Mouse (Mus musculus): ENCODE results near the gene Pard3.
A peak's percentile ranks its signal among the peaks of the same experiment; 100 is the strongest.

Gene Pard3

DNA sequence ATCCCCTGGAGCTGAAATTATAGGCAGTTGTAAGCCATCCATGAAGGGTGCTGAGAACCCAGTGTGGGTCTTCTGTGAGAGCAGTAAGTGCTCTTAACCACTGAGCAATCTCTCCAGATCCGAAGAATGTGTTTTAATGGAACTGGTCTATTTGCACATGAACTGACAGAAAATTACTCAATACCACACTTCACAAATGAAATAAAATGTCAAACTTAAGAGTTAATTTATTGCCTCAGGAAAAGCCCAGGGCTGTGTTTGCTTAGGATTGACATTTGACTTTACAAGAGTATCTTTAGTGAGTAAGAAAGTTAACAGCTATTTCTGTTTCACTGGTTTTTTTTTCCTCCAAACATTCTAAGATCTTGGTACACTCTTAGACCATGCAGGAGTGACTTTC, 23.7 kb downstream of the Pard3 start:
- DNase-seq (ENCODE audit: low spot score): no peak

DNA sequence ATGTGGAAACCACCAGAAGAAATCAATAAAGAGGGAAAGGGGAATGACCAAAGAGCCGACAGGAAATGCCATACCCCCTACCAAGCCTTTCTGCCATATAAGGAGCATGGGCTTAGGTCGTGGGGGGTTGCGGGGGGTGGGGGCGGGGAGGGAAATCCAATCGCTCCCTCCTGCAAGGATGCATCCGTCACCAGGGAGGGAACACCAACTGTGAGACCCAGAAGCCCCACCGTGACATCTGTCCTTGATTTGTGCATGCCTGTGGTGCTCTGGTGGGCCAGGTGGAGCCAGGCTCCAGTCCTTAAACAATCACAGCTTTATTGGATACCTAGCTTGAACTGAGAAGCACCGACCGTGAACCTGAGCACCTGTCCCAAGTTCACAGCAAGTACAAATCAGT, 24.7 kb downstream of the Pard3 start:
- no peak for DNase-seq (ENCODE audit: low spot score)

DNA sequence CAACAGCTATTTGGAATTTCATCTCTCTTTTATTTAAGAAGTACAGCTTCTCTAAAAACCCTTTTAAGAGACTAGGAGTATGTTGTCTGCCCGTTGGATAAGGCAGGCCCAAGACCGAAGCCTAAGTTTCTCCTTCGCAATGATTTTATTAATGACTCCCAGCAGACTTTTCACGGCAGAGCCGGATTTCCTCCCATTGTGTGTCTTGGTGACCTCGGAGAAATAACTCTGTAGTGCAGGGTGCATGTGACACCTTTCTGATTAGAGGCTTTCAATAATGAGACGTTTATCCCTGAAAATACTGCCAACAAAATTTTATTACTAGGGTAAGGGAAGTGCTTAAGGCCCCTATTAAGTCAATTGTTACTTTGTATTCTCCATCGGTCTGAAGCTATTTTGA, 25.3 kb downstream of the Pard3 start:
- DNase-seq (ENCODE audit: low spot score): no peak

DNA sequence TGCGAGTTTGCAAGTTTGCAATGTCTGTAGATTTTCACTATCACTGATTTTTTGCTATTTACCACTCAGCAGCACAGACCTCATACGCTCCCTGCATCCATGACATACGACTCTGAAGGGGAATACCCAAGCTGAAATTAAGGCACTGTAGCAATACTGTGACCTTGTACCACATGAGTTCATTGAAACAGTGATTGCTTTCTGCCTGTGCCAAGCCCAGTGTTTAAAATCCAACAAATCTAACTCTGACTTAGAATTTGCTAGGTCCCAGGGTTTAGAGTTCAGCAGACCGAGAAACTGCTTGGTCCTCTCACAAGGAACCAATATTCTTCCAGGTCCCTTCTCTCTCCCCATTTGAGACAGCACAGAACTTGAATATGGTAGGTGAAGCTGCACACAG, 26.7 kb downstream of the Pard3 start:
- DNase-seq (ENCODE audit: low spot score): no peak

DNA sequence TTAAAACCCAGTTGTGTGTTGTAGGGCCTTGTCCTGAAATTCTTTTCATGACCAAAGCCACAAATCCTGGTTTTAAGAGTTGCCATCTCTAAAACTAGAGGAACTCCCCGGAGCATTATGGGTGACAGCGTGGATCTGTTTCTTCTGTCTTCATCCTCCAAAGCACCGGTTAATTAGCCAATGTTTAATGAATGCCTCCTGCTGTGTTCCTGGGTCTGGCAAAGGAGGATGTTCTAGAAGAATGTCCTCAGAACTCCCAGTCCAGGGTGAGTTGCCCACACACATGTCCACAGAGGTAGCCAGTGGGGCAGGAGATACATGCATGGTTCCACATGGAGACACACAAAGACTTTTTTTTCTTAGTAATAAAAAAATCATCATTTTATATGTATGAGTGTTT, 28.2 kb downstream of the Pard3 start:
- no peak for DNase-seq (ENCODE audit: low spot score)

DNA sequence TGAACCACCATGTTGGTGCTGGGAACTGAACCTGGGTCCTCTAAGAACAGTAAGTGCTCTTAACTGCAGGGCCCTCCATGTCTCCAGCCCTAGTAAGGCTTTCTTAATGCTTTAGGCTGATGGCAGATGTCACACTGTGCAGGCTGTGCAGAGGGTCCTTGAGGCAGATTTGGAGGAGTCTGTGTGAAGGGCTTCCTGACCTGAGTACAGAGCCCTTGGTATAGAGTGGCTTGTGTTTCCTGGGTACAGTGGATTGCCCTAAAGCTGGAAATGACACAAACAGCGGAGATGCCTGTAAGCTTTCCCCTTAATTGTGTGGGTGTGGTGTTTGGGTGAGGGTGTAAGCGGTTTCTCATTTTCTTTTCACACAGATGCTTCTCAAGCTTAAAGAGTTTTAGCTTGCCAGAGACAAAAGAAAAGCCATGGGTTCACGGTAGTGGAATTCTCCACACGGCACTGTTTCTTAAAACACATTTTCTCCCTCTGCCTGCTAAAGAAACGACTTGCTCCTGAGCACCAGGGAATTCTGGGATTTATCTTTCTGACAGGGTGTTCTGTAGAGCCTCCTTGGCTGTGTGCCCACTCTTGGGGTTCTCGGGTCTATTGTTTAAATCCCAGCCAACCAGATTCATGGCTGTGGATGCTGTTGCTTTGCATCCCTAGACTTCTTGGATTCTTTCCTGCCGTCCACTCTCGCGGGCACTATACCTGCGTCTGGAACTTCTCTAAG, 28.9 kb downstream of the Pard3 start:
- peak; percentile 63 for DNase-seq (ENCODE audit: low spot score)

DNA sequence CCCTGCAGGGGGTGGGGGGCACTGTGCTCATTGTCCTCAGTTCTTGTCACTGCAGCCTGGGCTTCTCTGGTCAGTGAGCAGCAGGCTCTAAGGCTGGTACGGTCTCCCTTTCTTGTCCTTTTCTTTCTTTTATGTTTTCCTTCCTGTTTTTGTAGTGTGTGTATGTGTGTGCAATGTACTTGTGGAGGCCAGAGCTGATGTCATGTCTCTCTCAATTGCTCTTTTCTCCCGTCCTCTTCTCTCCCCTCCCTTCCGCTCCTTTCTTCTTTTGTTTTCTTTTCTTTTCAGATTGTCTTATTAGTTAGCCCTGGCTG, 29.4 kb downstream of the Pard3 start:
- DNase-seq (ENCODE audit: low spot score): no peak

DNA sequence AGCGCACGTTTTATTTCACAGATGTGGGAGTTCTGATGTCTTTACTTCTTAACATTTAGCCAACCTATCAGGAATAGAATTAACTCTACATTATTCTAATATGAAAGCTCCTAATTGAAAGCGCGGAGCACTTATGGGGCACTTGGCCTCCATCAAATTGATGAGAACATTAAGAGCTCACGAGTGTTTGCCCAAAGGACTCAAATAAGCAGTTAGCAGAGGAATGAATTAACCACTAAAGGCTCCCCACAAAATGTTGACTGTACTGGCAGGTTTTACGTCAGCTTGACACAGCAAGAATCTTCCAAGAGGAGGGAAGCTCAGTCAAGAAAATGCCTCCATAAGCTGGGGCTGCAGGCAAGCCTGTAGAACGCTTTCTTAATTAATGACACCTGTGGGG, 32.1 kb downstream of the Pard3 start:
- no peak for DNase-seq (ENCODE audit: low spot score)

DNA sequence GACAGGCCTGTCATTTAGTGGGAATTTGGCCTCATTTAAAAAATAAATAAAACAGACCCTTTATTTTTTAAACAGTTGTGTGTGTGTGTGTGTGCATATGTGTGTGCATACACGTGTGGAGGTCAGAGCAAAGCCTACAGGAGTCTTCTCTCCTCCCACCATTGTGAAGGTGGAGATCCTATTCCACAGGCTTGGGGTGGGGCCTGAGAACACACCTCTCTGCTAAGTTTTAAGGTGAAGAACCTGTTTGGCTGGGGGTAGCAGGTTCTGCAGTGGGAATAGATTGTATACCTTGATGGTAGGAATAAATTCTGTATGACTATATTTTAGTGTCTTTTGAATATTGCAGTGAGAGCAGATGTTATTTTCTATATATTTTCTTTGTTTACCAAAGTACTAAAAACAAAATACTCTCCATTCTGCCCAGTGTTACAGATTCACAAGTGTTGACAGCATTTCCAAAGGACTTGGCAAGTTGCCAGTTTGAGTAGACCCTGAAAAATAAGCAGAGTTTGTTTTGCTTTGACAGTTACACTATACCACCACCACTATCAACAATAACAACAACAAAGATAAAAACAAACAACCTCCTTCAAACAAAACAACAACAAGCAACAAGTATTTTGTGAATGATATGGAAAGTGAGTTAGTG, 35.9 kb downstream of the Pard3 start:
- DNase-seq (ENCODE audit: low spot score): no peak

DNA sequence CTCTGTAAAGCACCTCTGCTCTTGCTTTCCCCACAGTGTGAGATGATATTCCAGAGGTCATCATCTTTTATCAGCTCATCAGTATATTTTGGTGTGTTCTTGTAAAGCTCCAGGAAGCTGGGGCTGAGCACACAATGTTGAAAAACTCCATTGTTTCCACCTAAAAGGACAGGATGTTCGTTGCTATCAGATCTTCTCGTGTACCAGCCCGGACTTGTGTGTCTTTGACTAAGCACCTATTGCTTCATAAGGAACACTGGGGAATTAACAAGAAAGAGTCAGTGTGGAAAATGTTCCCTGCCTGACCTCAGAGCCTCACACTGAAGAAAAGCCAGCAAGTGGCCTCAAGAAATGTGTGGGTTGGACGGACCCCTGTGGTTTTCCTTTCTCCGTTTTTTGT, 39.6 kb downstream of the Pard3 start:
- no peak for DNase-seq (ENCODE audit: low spot score)

DNA sequence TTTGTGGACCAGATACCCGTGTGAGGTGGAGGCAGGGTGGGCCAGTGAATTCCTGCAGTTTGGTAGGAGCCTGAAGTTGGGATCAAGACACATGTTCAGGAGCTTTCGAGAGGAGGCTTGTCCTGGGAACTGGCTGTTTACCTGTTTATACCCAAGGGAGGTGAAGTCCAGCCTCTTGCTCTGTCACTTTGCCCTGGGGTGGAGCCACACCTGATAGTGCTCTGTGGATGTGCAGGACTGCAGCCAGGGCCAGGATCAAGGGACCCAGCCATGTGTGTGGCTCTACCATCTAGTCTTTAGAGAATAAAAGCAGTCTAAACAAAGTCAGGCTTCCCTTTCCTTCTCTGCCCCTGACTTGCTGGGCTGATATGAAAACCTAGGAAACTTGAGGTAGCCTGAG, 40.9 kb downstream of the Pard3 start:
- no peak for DNase-seq (ENCODE audit: low spot score)

DNA sequence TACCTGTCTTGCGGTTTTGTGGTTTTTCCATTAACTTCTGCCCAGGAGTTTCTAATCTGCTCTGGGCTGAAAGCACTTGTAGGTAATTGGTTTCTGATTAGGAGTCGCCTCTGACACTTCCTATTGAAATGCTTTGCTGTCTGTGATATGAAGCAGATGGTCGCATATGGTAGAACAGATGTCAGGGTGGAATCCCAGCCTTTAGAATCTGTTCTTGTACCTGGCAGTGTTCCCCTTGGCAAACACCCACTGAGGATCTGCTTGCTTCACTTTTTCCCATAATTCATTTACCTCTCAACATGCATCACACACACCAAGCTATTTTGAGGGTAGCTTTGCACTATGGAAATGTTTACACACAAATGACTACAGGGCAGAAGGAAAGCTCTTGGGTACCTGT, 44.2 kb downstream of the Pard3 start:
- DNase-seq (ENCODE audit: low spot score): no peak

DNA sequence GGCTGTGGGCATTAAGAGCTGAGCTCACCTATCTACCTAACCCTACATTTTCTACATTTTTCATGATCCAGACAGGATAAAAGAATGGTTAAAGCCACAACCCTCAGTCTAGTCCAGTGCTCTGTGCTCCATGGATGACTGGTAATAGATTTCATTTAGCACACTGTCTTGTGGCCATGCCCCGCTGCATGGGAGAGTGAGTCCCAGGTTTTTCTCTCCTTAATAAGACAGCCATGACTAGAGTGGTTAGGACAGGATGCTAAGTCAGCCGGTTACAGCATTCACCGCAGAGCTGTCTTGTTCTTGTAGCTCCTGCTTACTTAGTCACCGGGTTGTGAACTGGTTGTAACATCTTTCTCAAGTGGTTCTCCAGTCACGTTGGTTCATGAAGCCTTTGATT, 49.5 kb downstream of the Pard3 start:
- no peak for DNase-seq (ENCODE audit: low spot score)

DNA sequence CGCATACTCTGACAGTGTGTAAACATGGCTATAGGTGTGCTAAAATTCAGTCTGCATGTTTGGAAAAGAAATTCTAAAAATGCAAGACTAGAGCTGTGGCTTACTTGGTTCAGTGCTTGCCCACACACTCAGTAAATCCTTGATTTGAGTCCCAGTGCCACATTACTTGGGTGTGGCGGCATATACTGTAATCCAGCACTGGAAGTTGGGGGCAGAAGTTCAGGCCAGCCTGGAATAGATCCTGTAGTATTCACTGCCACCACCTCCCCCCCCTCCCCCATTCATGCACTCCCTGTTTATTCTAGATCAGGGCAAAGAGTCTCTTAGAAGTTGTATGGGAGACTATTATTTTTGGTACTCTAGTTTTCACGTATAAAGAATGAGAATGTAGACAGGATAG, 52.1 kb downstream of the Pard3 start:
- no peak for DNase-seq (ENCODE audit: low spot score)

DNA sequence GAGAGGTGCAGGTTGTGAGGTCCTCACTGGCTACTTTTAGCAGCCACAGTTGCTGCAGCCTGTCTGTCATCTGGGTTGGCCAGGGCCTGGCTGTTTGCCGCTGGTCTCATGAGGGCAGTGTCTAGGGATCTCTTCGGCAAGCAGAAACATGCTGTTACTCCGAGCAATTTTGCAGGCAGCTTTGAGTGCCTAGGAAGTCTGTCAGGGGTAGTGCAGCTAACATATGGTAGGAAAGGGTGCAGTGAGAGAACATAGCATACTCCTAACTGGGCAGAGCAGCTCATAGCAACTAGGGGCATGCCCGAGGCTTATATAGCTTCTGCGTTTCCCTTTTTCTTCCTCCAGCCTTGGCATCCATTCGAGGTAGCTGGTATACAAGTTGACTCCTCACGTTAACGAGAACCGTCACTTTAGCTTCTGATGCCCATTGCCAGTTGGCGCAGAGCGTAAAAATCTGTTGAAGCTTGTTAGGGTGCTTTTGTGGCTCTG, 54.7 kb downstream of the Pard3 start:
- no peak for DNase-seq (ENCODE audit: low spot score)

DNA sequence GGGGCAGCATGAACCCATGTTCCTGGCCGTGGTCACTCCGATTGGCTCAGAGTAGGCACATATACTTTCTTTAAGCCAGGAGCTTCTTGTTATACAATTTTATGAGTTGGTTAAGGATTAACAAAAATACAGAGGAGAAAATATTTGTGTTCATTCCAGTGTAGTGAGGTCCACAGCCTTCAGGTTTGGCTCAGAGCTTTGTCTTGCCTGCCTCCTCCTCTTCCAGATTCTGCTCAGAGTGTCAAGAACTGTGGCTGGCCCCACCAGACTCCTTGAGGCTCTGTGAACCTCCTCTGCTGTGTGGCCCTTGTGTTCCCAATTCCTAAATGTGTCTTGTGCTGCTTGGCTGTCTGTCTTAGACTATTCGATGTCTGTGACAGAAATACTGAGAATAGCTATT, 59.7 kb downstream of the Pard3 start:
- no peak for DNase-seq (ENCODE audit: low spot score)

DNA sequence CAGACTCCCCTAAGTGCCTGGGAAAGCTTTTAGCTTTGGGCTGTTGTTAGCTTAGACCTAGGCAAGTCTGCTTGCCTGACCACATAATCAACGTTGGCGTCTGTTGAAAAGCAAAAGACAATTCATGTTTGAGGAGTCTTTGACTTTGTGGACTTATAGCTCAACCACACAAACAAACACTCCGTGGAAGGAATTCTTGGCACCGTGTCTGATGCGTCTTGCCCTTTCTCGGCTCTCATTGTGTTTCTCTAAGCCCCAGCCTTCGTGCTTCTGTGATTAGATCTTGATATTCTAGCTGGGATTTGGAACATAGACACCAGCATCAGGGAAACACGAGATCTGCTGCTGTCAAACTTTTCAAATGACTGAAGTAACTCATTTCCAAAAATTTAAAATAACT, 61.1 kb downstream of the Pard3 start:
- DNase-seq (ENCODE audit: low spot score): no peak

DNA sequence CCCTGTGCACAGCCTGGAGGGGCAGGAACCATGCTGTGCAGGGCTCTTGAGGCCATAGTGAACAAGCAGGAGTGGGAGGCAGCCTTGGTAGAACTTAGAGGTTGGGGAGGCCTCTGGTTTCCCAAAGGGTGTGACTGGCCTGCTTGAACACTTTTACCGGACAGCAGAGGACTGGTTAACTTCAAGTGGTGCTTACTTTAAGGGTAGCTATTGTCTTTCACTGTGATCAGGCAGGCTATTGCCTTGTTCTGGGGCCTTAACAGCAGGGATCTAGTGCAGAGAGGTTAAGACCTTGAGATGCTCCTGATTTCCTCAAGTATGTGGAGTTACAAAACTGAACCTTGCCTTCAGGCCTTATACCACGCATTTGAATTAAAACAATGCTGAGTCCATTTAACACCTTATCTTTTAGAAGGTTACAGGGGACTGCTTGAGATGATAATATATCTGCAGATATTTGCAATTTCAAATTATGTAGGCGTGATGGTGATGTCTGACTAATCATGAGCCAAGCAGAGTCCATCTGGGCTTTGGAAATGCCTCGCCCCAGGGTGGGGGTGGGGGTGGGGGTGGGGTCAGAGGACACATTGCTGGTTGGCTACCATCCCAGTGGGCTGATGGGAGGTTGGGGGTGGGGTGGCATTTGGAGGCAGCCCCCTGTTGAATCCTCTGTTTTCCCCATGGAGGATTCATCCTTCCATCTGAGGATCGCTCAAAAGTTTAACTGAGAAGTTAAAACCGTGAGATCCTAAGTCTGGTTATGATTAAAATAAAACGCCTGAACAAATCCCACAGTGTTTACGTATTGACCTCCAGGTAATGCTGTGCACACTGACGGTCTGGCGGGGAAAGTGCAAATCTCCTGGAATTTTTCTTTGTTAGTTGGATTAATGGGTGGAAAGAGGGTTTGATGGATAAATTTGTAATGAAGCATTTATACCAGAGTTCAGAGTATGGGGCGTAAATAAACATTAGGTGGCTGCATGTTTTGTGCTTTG, 62.3 kb downstream of the Pard3 start:
- no peak for DNase-seq (ENCODE audit: low spot score)

DNA sequence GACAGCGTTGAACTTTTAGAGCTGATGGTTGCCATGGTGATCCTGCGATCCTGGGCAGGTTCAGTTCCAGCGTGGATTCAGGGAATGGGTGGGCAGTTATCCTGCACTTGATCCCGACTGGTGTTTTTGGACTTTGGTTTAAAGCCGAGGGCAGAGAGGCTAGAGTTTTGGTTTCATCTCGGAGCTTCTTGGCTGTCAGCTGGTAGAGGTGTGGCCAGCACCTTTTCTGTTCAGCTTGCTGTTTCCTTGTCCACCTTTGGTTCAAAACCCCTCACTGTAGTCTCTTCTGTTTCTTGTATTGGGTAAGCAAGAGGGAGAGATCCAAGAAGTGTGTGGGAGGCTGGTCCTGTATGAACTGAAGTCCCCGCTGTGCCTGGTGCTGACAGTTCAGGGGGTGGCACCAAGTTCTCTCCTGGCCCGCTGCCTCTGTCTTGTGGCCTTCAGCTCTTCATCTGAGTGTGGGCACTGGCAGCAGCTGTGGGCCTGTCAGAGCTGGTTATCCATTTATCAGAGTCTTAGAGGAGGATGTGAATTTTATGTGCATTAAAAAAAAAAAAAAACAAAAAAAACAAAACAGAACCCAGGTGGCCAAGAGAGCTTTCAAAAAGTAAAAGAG, 65.2 kb downstream of the Pard3 start:
- DNase-seq (ENCODE audit: low spot score): no peak

DNA sequence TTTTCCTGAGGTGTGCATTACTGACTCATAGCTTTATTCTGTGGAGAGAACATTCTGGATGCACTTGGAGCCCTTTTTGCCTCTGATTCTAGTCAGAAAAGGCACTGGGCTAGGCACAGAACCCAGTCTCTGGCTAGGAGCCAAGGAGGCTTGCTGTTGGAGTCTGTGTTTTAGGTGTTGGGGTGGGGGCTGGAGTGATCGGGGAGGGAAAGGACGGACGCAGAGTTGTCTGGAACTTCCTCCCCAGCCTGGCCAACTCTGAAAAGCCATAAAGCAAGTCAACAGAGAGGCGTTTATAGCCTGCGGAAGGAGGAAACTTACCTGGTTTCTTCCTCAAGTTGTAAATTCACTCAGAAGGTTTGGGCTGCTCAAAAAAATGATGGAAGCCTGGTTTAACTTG, 70.6 kb downstream of the Pard3 start:
- DNase-seq (ENCODE audit: low spot score): no peak

DNA sequence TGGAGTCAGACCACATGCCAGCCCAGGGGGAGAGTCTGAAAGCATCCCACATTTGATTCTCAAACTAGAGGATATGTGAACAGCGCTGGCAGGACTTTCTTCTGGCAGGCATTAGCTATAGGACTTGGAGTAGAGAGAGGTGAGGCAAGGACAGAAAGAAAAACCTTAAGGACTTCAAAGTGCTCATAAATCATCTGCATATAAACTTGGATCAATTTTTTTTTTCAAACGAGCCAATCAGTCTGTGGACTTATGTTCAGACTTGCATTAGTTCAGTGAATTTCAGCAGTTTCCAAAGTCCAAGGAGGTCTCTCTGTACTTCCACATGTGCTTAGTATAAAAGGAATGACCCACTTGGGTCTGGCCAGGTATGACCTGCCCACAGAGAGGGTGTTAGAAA, 72.5 kb downstream of the Pard3 start:
- DNase-seq (ENCODE audit: low spot score): no peak

DNA sequence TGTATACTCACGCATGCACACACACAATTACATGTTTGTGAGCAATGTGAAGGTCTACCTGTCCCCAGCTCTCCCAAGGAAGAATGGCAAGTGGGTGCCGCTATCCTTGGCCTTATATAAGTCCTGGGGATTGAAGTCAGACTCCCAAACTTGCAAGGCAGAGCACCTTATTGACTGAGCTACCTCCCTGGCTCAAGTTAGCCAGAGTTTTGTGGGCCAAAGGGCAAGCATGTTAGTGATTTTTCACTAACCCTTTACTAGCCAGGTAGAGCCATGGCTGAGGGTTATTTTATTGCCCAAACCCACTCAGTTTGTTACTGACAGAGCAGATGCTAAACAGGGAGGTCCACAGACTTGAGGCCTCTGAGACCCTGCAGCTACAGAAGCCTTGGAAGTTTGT, 73.1 kb downstream of the Pard3 start:
- no peak for DNase-seq (ENCODE audit: low spot score)

DNA sequence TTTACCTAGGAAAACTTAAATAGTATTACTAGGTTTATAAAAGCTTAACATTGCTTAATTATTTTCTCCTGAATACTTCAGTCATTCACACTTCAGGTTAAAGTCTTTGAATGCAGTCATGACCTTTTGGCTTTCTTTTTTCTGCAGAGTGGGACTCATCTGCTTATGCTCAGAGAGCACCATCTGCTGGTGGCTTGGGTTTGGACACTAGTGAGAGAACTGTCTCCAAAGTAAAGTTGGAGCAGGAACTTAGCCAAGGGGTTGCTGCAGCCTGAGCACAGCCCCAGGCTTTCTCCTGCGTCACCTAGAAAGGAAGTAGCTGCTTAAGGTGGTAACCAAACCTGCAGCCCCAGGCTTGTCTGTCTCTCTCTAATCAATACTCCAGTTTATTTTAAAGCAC, 75.5 kb downstream of the Pard3 start:
- DNase-seq (ENCODE audit: low spot score): peak; percentile 89
